Mouse (Mus musculus) cerebellum, postnatal 36 days (tissue): ENCODE results near the gene Oxtr.
A peak's percentile ranks its signal among the peaks of the same experiment; 100 is the strongest.

Source experiments
- DNase-seq, 2 experiments: peaks; one replicate each; pipeline ENCODE4 v3.0.0; 2021 to 2022; ENCODE audit warnings: mixed read lengths in 2 of 2

Oxtr gene

GRCm38 (mm10) chr6:112489910-112490559, at the start of gene Oxtr:
Gene Oxtr (minus strand): TSS chr6:112489943.
- DNase-seq, result no peak

- DNase-seq, result no peak
These were observed 35.7 kb upstream of the Oxtr start for GRCm38 (mm10) chr6:112525434-112525833.

GRCm38 (mm10) chr6:112524459-112524858, 34.7 kb upstream of the Oxtr start:
- no peak for DNase-seq

GRCm38 (mm10) chr6:112517991-112518390, 28.2 kb upstream of the Oxtr start:
- no peak for DNase-seq

- DNase-seq, result no peak
These were observed 27.8 kb upstream of the Oxtr start for GRCm38 (mm10) chr6:112517572-112517971.

GRCm38 (mm10) chr6:112516496-112516895, 26.8 kb upstream of the Oxtr start:
- DNase-seq, result no peak

GRCm38 (mm10) chr6:112514591-112514990, 24.8 kb upstream of the Oxtr start:
- no peak for DNase-seq

- no peak for DNase-seq
These were observed 20.6 kb upstream of the Oxtr start for GRCm38 (mm10) chr6:112510346-112510745.

- DNase-seq, result no peak
These were observed 19.9 kb upstream of the Oxtr start for GRCm38 (mm10) chr6:112509590-112510131.

- DNase-seq, result no peak
These were observed 17.9 kb upstream of the Oxtr start for GRCm38 (mm10) chr6:112507617-112508016.

- peak; percentile 48 to 53 for DNase-seq
These were observed 11.4 kb upstream of the Oxtr start for GRCm38 (mm10) chr6:112501156-112501555.

GRCm38 (mm10) chr6:112499456-112499855, 9.7 kb upstream of the Oxtr start:
- DNase-seq, result no peak

- DNase-seq, result no peak
These were observed 9.0 kb upstream of the Oxtr start for GRCm38 (mm10) chr6:112498716-112499115.

GRCm38 (mm10) chr6:112497456-112497855, 7.7 kb upstream of the Oxtr start:
- DNase-seq, result no peak

- DNase-seq, result no peak
These were observed 6.7 kb upstream of the Oxtr start for GRCm38 (mm10) chr6:112496291-112497060.

- DNase-seq, result no peak
These were observed 5.5 kb upstream of the Oxtr start for GRCm38 (mm10) chr6:112495219-112495618.

GRCm38 (mm10) chr6:112494620-112495081, 4.9 kb upstream of the Oxtr start:
- no peak for DNase-seq

- no peak for DNase-seq
These were observed 3.6 kb upstream of the Oxtr start for GRCm38 (mm10) chr6:112493371-112493770.

GRCm38 (mm10) chr6:112492656-112493055, 2.9 kb upstream of the Oxtr start:
- no peak for DNase-seq

- no peak for DNase-seq
These were observed 1.8 kb upstream of the Oxtr start for GRCm38 (mm10) chr6:112491521-112491920.

GRCm38 (mm10) chr6:112490625-112491242, 991 bp upstream of the Oxtr start:
- peak; percentile 78 to 82 for DNase-seq

GRCm38 (mm10) chr6:112489181-112489909, 398 bp downstream of the Oxtr start:
- no peak for DNase-seq

GRCm38 (mm10) chr6:112488821-112489180, 942 bp downstream of the Oxtr start:
- DNase-seq, result no peak
